18 mouse cellular contexts compared by ENCODE assay signal in genomic region chr7:68227621-68228020, GRCm38 (mm10). TPM values are rescaled to one million over a fixed set of nuclear protein-coding genes. Genes with fewer than 3 reads are reported as not detected.
"Had no signal": no experiment of that assay in that cellular context is flagged by ENCODE, and none has a peak within 500 bp of the region (broad histone marks: within the 10 kb centered on the region; RNA-seq: fewer than 3 reads in every experiment).

No protein-coding gene starts in this region.

- H3K27me3 ChIP-seq: limb, embryonic 15.5 days; liver, embryonic 12.5 days had no signal

- H3K9me3 ChIP-seq: limb, embryonic 15.5 days; liver, embryonic 12.5 days had no signal

- H3K9ac ChIP-seq: limb, embryonic 15.5 days; liver, embryonic 12.5 days; lung, embryonic 14.5 days had no signal

- DNase-seq: kidney, postnatal 10 days; kidney, postnatal 4 days; lung, embryonic 14.5 days; lung, postnatal 10 days; lung, postnatal 4 days; right cerebral cortex, adult 18-20 months; thymus, adult 18-20 months; thymus, postnatal 36 days had no signal

- H3K4me3 ChIP-seq: layer of hippocampus, adult 2 months; limb, embryonic 15.5 days; liver, embryonic 12.5 days had no signal

- H3K4me2 ChIP-seq: limb, embryonic 15.5 days; liver, embryonic 12.5 days; lung, embryonic 14.5 days; midbrain, embryonic 11.5 days had no signal

- H3K27ac ChIP-seq: layer of hippocampus, adult 2 months; liver, embryonic 12.5 days had no signal

- ATAC-seq: liver, embryonic 12.5 days had no signal

- H3K4me1 ChIP-seq: liver, embryonic 12.5 days had no signal

RNA-seq across cellular contexts. Expression of gene Pgpep1l, which starts 36.4 kb away (rescaled TPM):
- total RNA-seq: megakaryocyte, adult 5-6 weeks; midbrain, postnatal 0 days had no signal
- polyA plus RNA-seq: kidney, embryonic 14.5 days; liver, embryonic 12.5 days; liver, embryonic 16.5 days; lung, embryonic 14.5 days; midbrain, embryonic 11.5 days; midbrain, postnatal 0 days; neural tube, embryonic 14.5 days; stomach, embryonic 14.5 days had no signal

RNA-seq across cellular contexts. Expression of gene Fam169b, which starts 46.0 kb away (rescaled TPM):
- total RNA-seq: midbrain, postnatal 0 days had no signal
- polyA plus RNA-seq: midbrain, postnatal 0 days; neural tube, embryonic 14.5 days had no signal
